Mouse (Mus musculus): ENCODE measurements around the gene Scarb1.

DNA sequence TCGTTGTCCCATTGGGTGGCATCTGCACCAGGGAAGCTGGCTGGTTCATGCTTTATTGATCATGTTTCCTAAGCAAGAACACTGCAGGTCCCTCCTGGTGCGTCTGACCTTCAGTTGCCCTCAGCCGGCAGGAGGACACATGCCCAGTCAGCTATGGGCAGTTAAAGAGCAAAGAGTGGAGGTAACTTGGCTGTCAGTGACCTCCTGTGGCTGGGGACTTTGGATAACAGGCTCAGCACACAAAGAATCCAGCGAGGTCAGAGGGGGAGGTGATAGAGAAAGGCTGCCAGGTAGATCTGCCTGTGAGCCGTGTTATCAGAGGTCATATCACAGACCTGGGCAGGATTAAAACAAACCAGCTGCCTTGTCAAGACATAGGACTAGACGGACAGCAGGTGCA lies 91.7 kb downstream of the Scarb1 start:
- no peak for TF ChIP-seq EP300 (IDR thresholded peaks at IDR 0.05; ENCODE audit: low read depth)
- TF ChIP-seq CTCF (IDR thresholded peaks at IDR 0.05; ENCODE audit: low read depth) = 0 out of 2 replicates have a peak, but pooled peaks have one; percentile 14

Measured in heart, postnatal 0 days (tissue).